Mouse (Mus musculus) hindbrain, postnatal 0 days (tissue): ENCODE data around the gene Trpd52l3. TPM values are rescaled to one million over a fixed set of nuclear protein-coding genes. Genes with fewer than 3 reads are reported as not detected.

Experiments used
- ATAC-seq: fragments of 200-750 bp; cut with Nextera tagmentation; 2 replicates; pipeline ENCODE4 v1.8.0; 2017; ENCODE audit warnings: mild to moderate bottlenecking, moderate TSS enrichment, moderate library complexity
- DNase-seq: peaks from one replicate; pipeline ENCODE4 v3.0.0-alpha.2; 2015; ENCODE audit warnings: low spot score
- H3K27ac ChIP-seq: fragments of 300-500 bp; sonication (generic); 2 replicates; pipeline ENCODE4 v1.5.1; 2014; ENCODE audit warnings: mild to moderate bottlenecking
- H3K27me3 ChIP-seq: fragments of 300-500 bp; sonication (generic); 2 replicates; pipeline ENCODE4 v1.6.1; 2014; ENCODE audit warnings: low read length, mixed read lengths; ENCODE audit not compliant: insufficient read depth
- H3K36me3 ChIP-seq: fragments of 300-500 bp; sonication (generic); 2 replicates; pipeline ENCODE4 v1.6.1; 2014; ENCODE audit warnings: low read length, mixed read lengths; ENCODE audit not compliant: insufficient read depth
- H3K4me1 ChIP-seq: fragments of 300-500 bp; sonication (generic); 2 replicates; pipeline ENCODE4 v1.6.1; 2014; ENCODE audit warnings: antibody characterized with exemption, low read length, mixed read lengths; ENCODE audit not compliant: insufficient read depth
- H3K4me2 ChIP-seq: fragments of 300-500 bp; sonication (generic); 2 replicates; pipeline ENCODE4 v1.6.1; 2014; ENCODE audit warnings: low read depth, mild to moderate bottlenecking, low read length, moderate library complexity, mixed read lengths
- H3K4me3 ChIP-seq: fragments of 300-500 bp; sonication (generic); 2 replicates; pipeline ENCODE4 v1.5.1; 2014; ENCODE audit warnings: low read length
- H3K9ac ChIP-seq: fragments of 300-500 bp; sonication (generic); replicated peaks from 2 replicates; pipeline ENCODE4 v1.6.1; 2014; ENCODE audit warnings: mild to moderate bottlenecking, low read length, moderate library complexity, mixed read lengths
- H3K9me3 ChIP-seq: fragments of 300-500 bp; sonication (generic); 2 replicates; pipeline ENCODE4 v1.6.1; 2016; ENCODE audit warnings: low read length, mixed read lengths
- CTCF ChIP-seq: IDR thresholded peaks from 2 replicates; pipeline ENCODE4 v1.5.1; 2016; ENCODE audit warnings: antibody characterized with exemption, control low read depth, low read depth
- WGBS: fragments of 180-500 bp; shearing (Covaris S2); extraction: QIAGEN DNeasy Blood & Tissue Kit; methylation state at CpG from one replicate; pipeline ENCODE4 v1.1.7; 2014; 5-methylcytosine and 5-hydroxymethylcytosine counted together
- polyA plus RNA-seq: library from polyadenylated mRNA; unstranded; fragments of >200 nt; fragmentation: Nextera tagmentation; extraction: Ambion mirVana; gene quantifications from 2 replicates; pipeline ENCODE4 v1.2.1, GENCODE M21; 2015
- total RNA-seq: library from RNA; depleted of rRNA; stranded (reverse); fragments of >200 nt; gene quantifications from 2 replicates; pipeline ENCODE4 v1.2.3, GENCODE M21; 2014

The Trpd52l3 gene
- total and polyA plus RNA-seq, 2 experiments from 2014 or later: not detected

- Histone ChIP-seq H3K4me1 (peaks cover 15% of the 10 kb centered on the region), H3K4me3 (peak overlapping the region; percentile 99), H3K27me3 (no peaks in the 10 kb centered on the region), H3K4me2 (peak overlapping the region; percentile 80), H3K36me3 (no peaks in the 10 kb centered on the region), H3K27ac (peak overlapping the region; percentile 97), H3K9ac (peak overlapping the region; percentile 100), H3K9me3 (no peaks in the 10 kb centered on the region)
- no peak for TF ChIP-seq CTCF
- peak; percentile 48 for DNase-seq
- ATAC-seq: no peak
- WGBS: 24% methylated on average over 11 of the region's 11 CpGs
Measured at GRCm38 (mm10) chr19:30029002-30029710, 25.6 kb downstream of the Trpd52l3 start.

DNA sequence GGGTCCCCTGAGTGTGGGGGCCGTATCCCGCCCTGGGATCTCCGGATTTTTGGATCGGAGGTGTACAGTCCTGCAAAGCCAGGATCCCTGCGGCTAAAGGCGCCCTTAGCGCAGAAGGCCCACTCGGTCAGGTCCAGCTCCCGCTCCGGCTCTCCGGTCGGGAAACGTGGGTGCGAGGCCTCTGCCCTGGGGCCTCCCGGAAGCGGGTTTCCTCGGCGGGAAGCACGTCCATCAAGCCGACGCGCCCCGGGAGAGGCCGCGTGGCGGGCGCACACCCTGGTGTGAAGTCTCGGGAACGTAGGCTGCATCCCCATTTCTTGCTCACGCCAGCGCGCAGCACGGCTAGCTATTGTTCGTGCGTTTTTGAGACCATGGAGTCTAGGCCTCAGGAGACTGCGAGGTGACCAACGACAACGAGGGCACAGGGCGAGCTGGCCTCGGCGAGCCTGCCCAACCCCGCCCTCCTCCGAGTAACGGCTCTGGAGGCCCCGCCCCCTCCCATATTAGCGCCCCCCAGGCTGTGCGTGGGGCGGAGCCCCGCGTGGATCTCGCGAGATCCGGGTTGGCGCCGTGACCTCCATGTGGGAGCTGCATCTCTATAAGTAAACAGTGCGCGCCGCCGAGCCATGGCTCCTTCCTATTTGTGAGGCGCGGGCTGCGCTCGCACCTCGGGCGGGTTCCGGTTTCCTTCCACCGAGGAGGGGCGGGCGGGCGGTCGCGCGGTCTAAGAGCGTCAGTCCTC, 26.5 kb downstream of the Trpd52l3 start, which contains the start of gene Uhrf2:
Gene Uhrf2, plus strand, starts transcription at position 620 of the 742 bp plus-strand sequence.
- Histone ChIP-seq H3K9ac (peak within 1 kb of the TSS; percentile 100), H3K9me3 (no peaks in the 10 kb centered on the region), H3K36me3 (no peaks in the 10 kb centered on the region), H3K27ac (peak within 1 kb of the TSS; percentile 97), H3K4me3 (peak within 1 kb of the TSS; percentile 99), H3K4me2 (peak within 1 kb of the TSS; percentile 80), H3K27me3 (no peaks in the 10 kb centered on the region), H3K4me1 (peaks cover 16% of the 10 kb centered on the region)
- TF ChIP-seq CTCF: no peak
- DNase-seq (peak; percentile 99), ATAC-seq (peak; percentile 99)
- 1% methylated on average over 72 of the region's 74 CpGs for WGBS

GRCm38 (mm10) chr19:30030636-30031467, 27.3 kb downstream of the Trpd52l3 start:
- no peak for TF ChIP-seq CTCF
- Histone ChIP-seq H3K9ac (peak overlapping the region; percentile 100), H3K4me1 (peaks cover 16% of the 10 kb centered on the region), H3K27me3 (no peaks in the 10 kb centered on the region), H3K4me2 (peak overlapping the region; percentile 80), H3K36me3 (no peaks in the 10 kb centered on the region), H3K4me3 (peak overlapping the region; percentile 99), H3K27ac (peak overlapping the region; percentile 97), H3K9me3 (no peaks in the 10 kb centered on the region)
- ATAC-seq: peak; percentile 4
- DNase-seq: peak; percentile 46
- 0% methylated on average over 71 of the region's 92 CpGs for WGBS

- WGBS: 1% methylated on average over 7 of the region's 7 CpGs
Measured at GRCm38 (mm10) chr19:30031468-30031931, 27.9 kb downstream of the Trpd52l3 start.

GRCm38 (mm10) chr19:30032206-30032605, 28.6 kb downstream of the Trpd52l3 start:
- no peaks in the 10 kb centered on the region for H3K9me3 ChIP-seq
- no peaks in the 10 kb centered on the region for H3K27me3 ChIP-seq
- peak overlapping the region; percentile 80 for H3K4me2 ChIP-seq
- peaks cover 16% of the 10 kb centered on the region for H3K4me1 ChIP-seq
- peak overlapping the region; percentile 99 for H3K4me3 ChIP-seq
- no peak for DNase-seq
- no peak for ATAC-seq
- 0 out of 2 replicates have a peak overlapping the region, but pooled peaks have one; percentile 100 for H3K9ac ChIP-seq
- no peaks in the 10 kb centered on the region for H3K36me3 ChIP-seq
- no peak overlapping the region for H3K27ac ChIP-seq
- WGBS: 46% methylated on average over 3 of the region's 3 CpGs
- no peak for TF ChIP-seq CTCF

More at GRCm38 (mm10) chr19:30031468-30031931, 27.9 kb downstream of the Trpd52l3 start:
- Histone ChIP-seq H3K27ac (peak overlapping the region; percentile 97), H3K36me3 (no peaks in the 10 kb centered on the region), H3K4me1 (peaks cover 16% of the 10 kb centered on the region), H3K4me2 (peak overlapping the region; percentile 80), H3K4me3 (peak overlapping the region; percentile 99), H3K9ac (peak overlapping the region; percentile 100), H3K27me3 (no peaks in the 10 kb centered on the region), H3K9me3 (no peaks in the 10 kb centered on the region)
- ATAC-seq (no peak), DNase-seq (peak; percentile 53)
- TF ChIP-seq CTCF: no peak

- TF ChIP-seq CTCF: no peak
- H3K4me2 ChIP-seq: no peak overlapping the region
- DNase-seq: no peak
- H3K36me3 ChIP-seq: no peaks in the 10 kb centered on the region
- 78% methylated on average over 3 of the region's 3 CpGs for WGBS
- H3K27ac ChIP-seq: no peak overlapping the region
- no peaks in the 10 kb centered on the region for H3K9me3 ChIP-seq
- H3K4me1 ChIP-seq: peaks cover 16% of the 10 kb centered on the region
- H3K4me3 ChIP-seq: no peak overlapping the region
- no peak for ATAC-seq
- H3K9ac ChIP-seq: no peak overlapping the region
- H3K27me3 ChIP-seq: no peaks in the 10 kb centered on the region
Measured at GRCm38 (mm10) chr19:30035361-30035760, 31.8 kb downstream of the Trpd52l3 start.
